Mouse (Mus musculus) liver, embryonic 12.5 days (tissue): ENCODE results near the gene 1810055G02Rik. TPM values are rescaled to one million over a fixed set of nuclear protein-coding genes. Genes with fewer than 3 reads are reported as not detected.

Experiments used
- ATAC-seq: fragments of 200-750 bp; cut with Nextera tagmentation; 2 replicates; pipeline ENCODE4 v1.8.0; 2017; ENCODE audit warnings: moderate number of reproducible peaks, mild to moderate bottlenecking, moderate library complexity
- H3K27ac ChIP-seq: fragments of 300-500 bp; sonication (generic); 2 replicates; pipeline ENCODE4 v1.5.1; 2016; ENCODE audit warnings: mild to moderate bottlenecking
- H3K27me3 ChIP-seq: fragments of 300-500 bp; sonication (generic); replicated peaks from 2 replicates; pipeline ENCODE4 v1.6.1; 2016; ENCODE audit warnings: mild to moderate bottlenecking, moderate library complexity
- H3K36me3 ChIP-seq: fragments of 300-500 bp; sonication (generic); 2 replicates; pipeline ENCODE4 v1.6.1; 2016; ENCODE audit warnings: mild to moderate bottlenecking, moderate library complexity
- H3K4me1 ChIP-seq: fragments of 300-500 bp; sonication (generic); 2 replicates; pipeline ENCODE4 v1.6.1; 2016
- H3K4me2 ChIP-seq: fragments of 300-500 bp; sonication (generic); 2 replicates; pipeline ENCODE4 v1.6.1; 2016; ENCODE audit warnings: mild to moderate bottlenecking, moderate library complexity
- H3K4me3 ChIP-seq: fragments of 300-500 bp; sonication (generic); 2 replicates; pipeline ENCODE4 v1.5.1; 2016; ENCODE audit warnings: mild to moderate bottlenecking, moderate library complexity
- H3K9ac ChIP-seq: fragments of 300-500 bp; sonication (generic); 2 replicates; pipeline ENCODE4 v1.6.1; 2016; ENCODE audit warnings: mild to moderate bottlenecking, moderate library complexity
- H3K9me3 ChIP-seq: fragments of 300-500 bp; sonication (generic); replicated peaks from 2 replicates; pipeline ENCODE4 v1.6.1; 2016; ENCODE audit warnings: mild to moderate bottlenecking, moderate library complexity
- WGBS: fragments of 180-500 bp; shearing (Covaris S2); methylation state at CpG from one replicate; pipeline ENCODE4 v1.1.7; 2016; ENCODE audit not compliant: insufficient replicate concordance; 5-methylcytosine and 5-hydroxymethylcytosine counted together
- polyA plus RNA-seq: library from polyadenylated mRNA; unstranded; fragments of >200 nt; fragmentation: Nextera tagmentation; extraction: Ambion mirVana; gene quantifications from 2 replicates; pipeline ENCODE4 v1.2.1, GENCODE M21; 2016

The 1810055G02Rik gene
- polyA plus RNA-seq, result 16.4 and 16.5 TPM in 2 replicates

GRCm38 (mm10) chr19:3708078-3709012 lies at the start of gene 1810055G02Rik:
Gene 1810055G02Rik (plus strand): TSS chr19:3708293.
- H3K27ac ChIP-seq, result peak within 1 kb of the TSS; percentile 80
- no peaks in the 10 kb centered on the region for H3K9me3 ChIP-seq
- H3K4me1 ChIP-seq, result peaks cover 35% of the 10 kb centered on the region
- peak; percentile 97 for ATAC-seq
- H3K9ac ChIP-seq, result peak within 1 kb of the TSS; percentile 87
- H3K36me3 ChIP-seq, result peaks cover 6% of the 10 kb centered on the region
- peak within 1 kb of the TSS; percentile 82 for H3K4me3 ChIP-seq
- H3K27me3 ChIP-seq, result no peaks in the 10 kb centered on the region
- WGBS, result 1% methylated on average over 61 of the region's 61 CpGs
- H3K4me2 ChIP-seq, result peak within 1 kb of the TSS; percentile 90

GRCm38 (mm10) chr19:3665510-3665909 lies 42.6 kb upstream of the 1810055G02Rik start:
- H3K4me3 ChIP-seq, result no peak overlapping the region
- no peak overlapping the region for H3K27ac ChIP-seq
- peak overlapping the region; percentile 25; the same call in 1 of the 2 replicates for H3K4me2 ChIP-seq
- peaks cover 59% of the 10 kb centered on the region for H3K4me1 ChIP-seq
- no peaks in the 10 kb centered on the region for H3K27me3 ChIP-seq
- WGBS, result 22% methylated on average over 5 of the region's 5 CpGs
- no peaks in the 10 kb centered on the region for H3K36me3 ChIP-seq
- no peak overlapping the region for H3K9ac ChIP-seq
- H3K9me3 ChIP-seq, result no peaks in the 10 kb centered on the region
- no peak; the same call in 1 of the 2 replicates for ATAC-seq

- no peaks in the 10 kb centered on the region for H3K27me3 ChIP-seq
- no peak overlapping the region for H3K9ac ChIP-seq
- no peak overlapping the region for H3K4me3 ChIP-seq
- peaks cover under 1% of the 10 kb centered on the region for H3K36me3 ChIP-seq
- peak overlapping the region; percentile 42; the same call in 1 of the 2 replicates for H3K27ac ChIP-seq
- 71% methylated on average over 2 of the region's 2 CpGs for WGBS
- no peak overlapping the region for H3K4me2 ChIP-seq
- no peak for ATAC-seq
- peaks cover 60% of the 10 kb centered on the region for H3K4me1 ChIP-seq
- no peaks in the 10 kb centered on the region for H3K9me3 ChIP-seq
These were observed 41.5 kb upstream of the 1810055G02Rik start for GRCm38 (mm10) chr19:3666632-3667031.

GRCm38 (mm10) chr19:3667155-3667895 lies 40.8 kb upstream of the 1810055G02Rik start:
- Histone ChIP-seq H3K4me3 (no peak overlapping the region), H3K4me1 (peaks cover 60% of the 10 kb centered on the region), H3K27me3 (no peaks in the 10 kb centered on the region), H3K4me2 (no peak overlapping the region), H3K27ac (peak overlapping the region; percentile 29; the same call in 1 of the 2 replicates), H3K9ac (no peak overlapping the region), H3K36me3 (peaks cover 7% of the 10 kb centered on the region), H3K9me3 (no peaks in the 10 kb centered on the region)
- WGBS, result 37% methylated on average over 6 of the region's 6 CpGs
- no peak for ATAC-seq

- no peak for ATAC-seq
- H3K4me1 ChIP-seq, result peaks cover 60% of the 10 kb centered on the region
- no peak overlapping the region for H3K9ac ChIP-seq
- 55% methylated on average over 11 of the region's 11 CpGs for WGBS
- no peaks in the 10 kb centered on the region for H3K9me3 ChIP-seq
- H3K4me3 ChIP-seq, result no peak overlapping the region
- H3K27me3 ChIP-seq, result no peaks in the 10 kb centered on the region
- 0 out of 2 replicates have a peak overlapping the region, but pooled peaks have one; percentile 29 for H3K27ac ChIP-seq
- H3K4me2 ChIP-seq, result no peak overlapping the region
- peaks cover 14% of the 10 kb centered on the region for H3K36me3 ChIP-seq
These were observed 40.1 kb upstream of the 1810055G02Rik start for GRCm38 (mm10) chr19:3667979-3668378.

GRCm38 (mm10) chr19:3668551-3668950 lies 39.5 kb upstream of the 1810055G02Rik start:
- no peak overlapping the region for H3K9ac ChIP-seq
- WGBS, result 71% methylated on average over 10 of the region's 10 CpGs
- no peak overlapping the region for H3K27ac ChIP-seq
- H3K4me3 ChIP-seq, result no peak overlapping the region
- 0 out of 2 replicates have a peak, but pooled peaks cover 4% of the 10 kb centered on the region for H3K9me3 ChIP-seq
- no peak overlapping the region for H3K4me2 ChIP-seq
- ATAC-seq, result no peak
- H3K27me3 ChIP-seq, result no peaks in the 10 kb centered on the region
- peaks cover 18% of the 10 kb centered on the region for H3K36me3 ChIP-seq
- H3K4me1 ChIP-seq, result peaks cover 60% of the 10 kb centered on the region

- H3K27ac ChIP-seq, result peak overlapping the region; percentile 11
- H3K36me3 ChIP-seq, result peaks cover 18% of the 10 kb centered on the region
- 22% methylated on average over 13 of the region's 13 CpGs for WGBS
- H3K4me1 ChIP-seq, result peaks cover 65% of the 10 kb centered on the region
- 0 out of 2 replicates have a peak overlapping the region, but pooled peaks have one; percentile 2 for H3K4me2 ChIP-seq
- no peak overlapping the region for H3K4me3 ChIP-seq
- ATAC-seq, result no peak
- no peak overlapping the region for H3K9ac ChIP-seq
- H3K27me3 ChIP-seq, result no peaks in the 10 kb centered on the region
- H3K9me3 ChIP-seq, result 0 out of 2 replicates have a peak, but pooled peaks cover 4% of the 10 kb centered on the region
These were observed 39.0 kb upstream of the 1810055G02Rik start for GRCm38 (mm10) chr19:3669100-3669499.

GRCm38 (mm10) chr19:3673149-3673548 lies 34.9 kb upstream of the 1810055G02Rik start:
- ATAC-seq, result no peak
- Histone ChIP-seq H3K9ac (no peak overlapping the region), H3K4me1 (peaks cover 30% of the 10 kb centered on the region), H3K27ac (0 out of 2 replicates have a peak overlapping the region, but pooled peaks have one; percentile 15), H3K9me3 (0 out of 2 replicates have a peak, but pooled peaks cover 4% of the 10 kb centered on the region), H3K27me3 (no peaks in the 10 kb centered on the region), H3K4me3 (no peak overlapping the region), H3K4me2 (no peak overlapping the region), H3K36me3 (peaks cover 18% of the 10 kb centered on the region)
- 79% methylated on average over 2 of the region's 2 CpGs for WGBS

GRCm38 (mm10) chr19:3674122-3674855 lies 33.8 kb upstream of the 1810055G02Rik start:
- WGBS, result 71% methylated on average over 8 of the region's 8 CpGs
- Histone ChIP-seq H3K4me1 (peaks cover 19% of the 10 kb centered on the region), H3K36me3 (peaks cover 18% of the 10 kb centered on the region), H3K27ac (peak overlapping the region; percentile 54; the same call in 1 of the 2 replicates), H3K4me3 (no peak overlapping the region), H3K9me3 (0 out of 2 replicates have a peak, but pooled peaks cover 4% of the 10 kb centered on the region), H3K4me2 (no peak overlapping the region), H3K9ac (no peak overlapping the region), H3K27me3 (no peaks in the 10 kb centered on the region)
- ATAC-seq, result peak; percentile 73

GRCm38 (mm10) chr19:3680732-3681131 lies 27.4 kb upstream of the 1810055G02Rik start:
- no peak for ATAC-seq
- Histone ChIP-seq H3K9ac (no peak overlapping the region), H3K27ac (no peak overlapping the region; the same call in 1 of the 2 replicates), H3K4me1 (peaks cover 58% of the 10 kb centered on the region), H3K36me3 (no peaks in the 10 kb centered on the region), H3K9me3 (no peaks in the 10 kb centered on the region), H3K27me3 (peaks cover 9% of the 10 kb centered on the region), H3K4me3 (no peak overlapping the region), H3K4me2 (no peak overlapping the region)
- WGBS, result 75% methylated on average over 7 of the region's 7 CpGs

- Histone ChIP-seq H3K4me3 (no peak overlapping the region), H3K9me3 (no peaks in the 10 kb centered on the region), H3K27me3 (peaks cover 16% of the 10 kb centered on the region), H3K36me3 (no peaks in the 10 kb centered on the region), H3K27ac (no peak overlapping the region; the same call in 1 of the 2 replicates), H3K9ac (no peak overlapping the region), H3K4me2 (0 out of 2 replicates have a peak overlapping the region, but pooled peaks have one; percentile 5), H3K4me1 (peaks cover 64% of the 10 kb centered on the region)
- no peak for ATAC-seq
- WGBS, result 52% methylated on average over 13 of the region's 13 CpGs
These were observed 26.7 kb upstream of the 1810055G02Rik start for GRCm38 (mm10) chr19:3681310-3681934.
